Mouse (Mus musculus): ENCODE measurements around the gene Dnlz.

- TF ChIP-seq POLR2A (IDR thresholded peaks at IDR 0.05; ENCODE audit: borderline replicate concordance, low read depth, low read length): no peak
- TF ChIP-seq CTCF (IDR thresholded peaks at IDR 0.05; ENCODE audit: low read depth, low read length): no peak
Observed at GRCm38 (mm10) chr2:26356231-26356630, 4.3 kb upstream of the Dnlz start.

Measured in bone marrow macrophage, adult 2 months (primary cell).